51 mouse cellular contexts compared by ENCODE assay signal in the genomic region with DNA sequence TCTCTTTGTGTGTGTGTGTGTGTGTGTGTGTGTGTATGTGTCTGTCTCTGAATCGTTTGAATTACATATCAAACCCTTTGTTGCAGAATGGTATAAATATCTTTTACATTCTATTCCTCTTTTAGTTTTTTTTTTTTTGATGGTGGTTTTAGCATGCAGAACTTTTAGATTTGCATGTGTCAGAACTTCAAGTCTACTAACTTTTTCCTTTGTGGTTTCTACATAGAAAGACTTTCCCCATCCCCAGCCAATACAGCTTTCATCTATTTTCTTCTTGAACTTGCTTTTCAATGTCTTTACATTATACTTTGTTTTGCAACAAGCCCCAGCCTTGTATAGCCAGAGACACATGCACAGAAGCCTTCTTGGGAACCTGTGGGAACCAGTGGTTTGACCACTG. TPM values are rescaled to one million over a fixed set of nuclear protein-coding genes. Genes with fewer than 3 reads are reported as not detected.
"Had no signal": no experiment of that assay in that cellular context is flagged by ENCODE, and none has a peak within 500 bp of the region (broad histone marks: within the 10 kb centered on the region; RNA-seq: fewer than 3 reads in every experiment).

No protein-coding gene starts in this region.

- H3K4me2 ChIP-seq: heart, embryonic 11.5 days; heart, embryonic 13.5 days; heart, embryonic 15.5 days; hindbrain, embryonic 12.5 days; hindbrain, embryonic 13.5 days; hindbrain, embryonic 14.5 days; hindbrain, embryonic 15.5 days; intestine, embryonic 15.5 days; kidney, embryonic 15.5 days had no signal

- H3K27ac ChIP-seq: heart, embryonic 10.5 days; heart, embryonic 13.5 days; heart, embryonic 15.5 days; hindbrain, embryonic 10.5 days; hindbrain, embryonic 12.5 days; hindbrain, embryonic 13.5 days; hindbrain, embryonic 14.5 days; hindbrain, embryonic 15.5 days; hindbrain, postnatal 0 days; intestine, embryonic 15.5 days; kidney, embryonic 15.5 days; kidney, postnatal 0 days; layer of hippocampus, adult 2 months; left cerebral cortex, adult 2 months had no signal

- H3K9ac ChIP-seq: heart, embryonic 13.5 days; heart, embryonic 15.5 days; hindbrain, embryonic 12.5 days; hindbrain, embryonic 13.5 days; hindbrain, embryonic 14.5 days; hindbrain, embryonic 15.5 days; intestine, embryonic 15.5 days; kidney, embryonic 15.5 days had no signal

- H3K27me3 ChIP-seq: heart, embryonic 15.5 days; hindbrain, embryonic 12.5 days; hindbrain, embryonic 13.5 days; hindbrain, embryonic 15.5 days; intestine, embryonic 15.5 days; kidney, embryonic 15.5 days had no signal

- H3K4me3 ChIP-seq: heart, embryonic 10.5 days; heart, embryonic 13.5 days; heart, embryonic 15.5 days; hindbrain, embryonic 10.5 days; hindbrain, embryonic 12.5 days; hindbrain, embryonic 13.5 days; hindbrain, embryonic 15.5 days; intestine, embryonic 15.5 days; kidney, embryonic 15.5 days; layer of hippocampus, adult 2 months; left cerebral cortex, adult 2 months had no signal

- H3K4me1 ChIP-seq: heart, embryonic 10.5 days; heart, embryonic 13.5 days; heart, embryonic 15.5 days; hindbrain, embryonic 10.5 days; hindbrain, embryonic 12.5 days; hindbrain, embryonic 13.5 days; intestine, embryonic 15.5 days; kidney, embryonic 15.5 days had no signal

- H3K36me3 ChIP-seq: heart, embryonic 10.5 days; heart, embryonic 13.5 days; heart, embryonic 15.5 days; hindbrain, embryonic 10.5 days; hindbrain, embryonic 12.5 days; hindbrain, embryonic 13.5 days; hindbrain, embryonic 15.5 days; intestine, embryonic 15.5 days; kidney, embryonic 15.5 days had no signal

- DNase-seq: heart, postnatal 10 days; heart, postnatal 14 days; heart, postnatal 36 days; heart, postnatal 4 days; kidney, adult 11 months; kidney, adult 18-20 months; kidney, adult 2 months; kidney, adult 8-10 months; kidney, adult 9 months; kidney, postnatal 10 days; kidney, postnatal 14 days; kidney, postnatal 25 days; kidney, postnatal 36 days; kidney, postnatal 4 days; layer of hippocampus, adult 9-11 months; layer of hippocampus, postnatal 36 days had no signal

- H3K9me3 ChIP-seq: heart, embryonic 10.5 days; heart, embryonic 15.5 days; hindbrain, embryonic 15.5 days; intestine, embryonic 15.5 days had no signal

- ATAC-seq: hindbrain, embryonic 16.5 days; hindbrain, postnatal 0 days; inflammation-experienced regulatory T-cells, adult 6 months; intestine, embryonic 15.5 days; intestine, embryonic 16.5 days; intestine, postnatal 0 days had no signal

RNA-seq across cellular contexts. Expression of gene Acsl6, which starts 6.9 kb away (rescaled TPM):
- polyA plus RNA-seq: inflammation-experienced regulatory T-cells, adult 6 months had no signal

RNA-seq across cellular contexts. Expression of gene Il3, which starts 29.7 kb away (rescaled TPM):
- total RNA-seq: heart, postnatal 10 days; heart, postnatal 14 days; heart, postnatal 25 days; heart, postnatal 36 days; heart, postnatal 4 days; hematopoietic stem cell, adult 5-6 weeks; hindbrain, postnatal 0 days; layer of hippocampus, adult 18-20 months; layer of hippocampus, adult 2 months; layer of hippocampus, adult 8-10 months; layer of hippocampus, postnatal 10 days; layer of hippocampus, postnatal 14 days; layer of hippocampus, postnatal 25 days; layer of hippocampus, postnatal 36 days; left cerebral cortex, adult 18-20 months; left cerebral cortex, adult 2 months had no signal
- polyA plus RNA-seq: heart, embryonic 10.5 days; heart, embryonic 11.5 days; heart, embryonic 13.5 days; heart, embryonic 14.5 days; heart, embryonic 15.5 days; heart, embryonic 16.5 days; heart, postnatal 0 days; hindbrain, embryonic 10.5 days; hindbrain, embryonic 11.5 days; hindbrain, embryonic 12.5 days; hindbrain, embryonic 13.5 days; hindbrain, embryonic 14.5 days; hindbrain, embryonic 15.5 days; hindbrain, embryonic 16.5 days; hindbrain, postnatal 0 days; inflammation-experienced regulatory T-cells, adult 6 months; intestine, embryonic 14.5 days; intestine, embryonic 15.5 days; intestine, embryonic 16.5 days; intestine, postnatal 0 days; kidney, adult 2 months; kidney, embryonic 14.5 days; kidney, embryonic 15.5 days; kidney, embryonic 16.5 days; kidney, postnatal 0 days; large intestine, adult 2 months had no signal

RNA-seq across cellular contexts. Expression of gene Csf2, which starts 47.3 kb away (rescaled TPM):
- total RNA-seq: heart, postnatal 10 days; heart, postnatal 14 days; heart, postnatal 25 days; heart, postnatal 36 days; heart, postnatal 4 days; hematopoietic stem cell, adult 5-6 weeks; hindbrain, postnatal 0 days; layer of hippocampus, adult 18-20 months; layer of hippocampus, adult 2 months; layer of hippocampus, adult 8-10 months; layer of hippocampus, postnatal 10 days; layer of hippocampus, postnatal 14 days; layer of hippocampus, postnatal 25 days; layer of hippocampus, postnatal 36 days; left cerebral cortex, adult 18-20 months; left cerebral cortex, adult 2 months had no signal
- polyA plus RNA-seq: heart, embryonic 10.5 days; heart, embryonic 11.5 days; heart, embryonic 13.5 days; heart, embryonic 14.5 days; heart, embryonic 15.5 days; heart, embryonic 16.5 days; heart, postnatal 0 days; hindbrain, embryonic 10.5 days; hindbrain, embryonic 11.5 days; hindbrain, embryonic 12.5 days; hindbrain, embryonic 13.5 days; hindbrain, embryonic 14.5 days; hindbrain, embryonic 15.5 days; hindbrain, embryonic 16.5 days; hindbrain, postnatal 0 days; kidney, adult 2 months; kidney, embryonic 14.5 days; kidney, embryonic 15.5 days; kidney, embryonic 16.5 days; kidney, postnatal 0 days had no signal
